Mouse (Mus musculus) lung, embryonic 15.5 days (tissue): ENCODE measurements at regions not wholly inside any gene's neighbourhood (a gene's known extent, or its start where the extent isn't known, plus 50 kb on each side); places are given as distances from the start of the nearest gene placed in this dataset.

Experiments
- ATAC-seq: fragments of 200-750 bp; cut with Nextera tagmentation; 2 replicates; pipeline ENCODE4 v1.8.0; 2017; ENCODE audit warnings: moderate number of reproducible peaks, borderline replicate concordance; ENCODE audit not compliant: low FRiP score, low TSS enrichment; ENCODE audit errors: extremely low read depth
- H3K27ac ChIP-seq: fragments of 300-500 bp; sonication (generic); 2 replicates; pipeline ENCODE4 v1.5.1; 2015; ENCODE audit warnings: moderate library complexity, mild to moderate bottlenecking, inconsistent platforms
- H3K27me3 ChIP-seq: fragments of 300-500 bp; sonication (generic); 2 replicates; pipeline ENCODE4 v1.6.1; 2015; ENCODE audit warnings: inconsistent platforms
- H3K36me3 ChIP-seq: fragments of 300-500 bp; sonication (generic); 2 replicates; pipeline ENCODE4 v1.6.1; 2015; ENCODE audit warnings: inconsistent platforms
- H3K4me1 ChIP-seq: fragments of 300-500 bp; sonication (generic); 2 replicates; pipeline ENCODE4 v1.6.1; 2015; ENCODE audit warnings: inconsistent platforms
- H3K4me2 ChIP-seq: fragments of 300-500 bp; sonication (generic); 2 replicates; pipeline ENCODE4 v1.6.1; 2015; ENCODE audit warnings: inconsistent platforms, mild to moderate bottlenecking, moderate library complexity
- H3K4me3 ChIP-seq: fragments of 300-500 bp; sonication (generic); 2 replicates; pipeline ENCODE4 v1.5.1; 2015; ENCODE audit warnings: mild to moderate bottlenecking, inconsistent platforms
- H3K9ac ChIP-seq: fragments of 300-500 bp; sonication (generic); 2 replicates; pipeline ENCODE4 v1.6.1; 2015; ENCODE audit warnings: inconsistent platforms
- H3K9me3 ChIP-seq: fragments of 300-500 bp; sonication (generic); 2 replicates; pipeline ENCODE4 v1.6.1; 2016; ENCODE audit warnings: inconsistent platforms
- WGBS: fragments of 180-500 bp; shearing (Covaris S2); methylation state at CpG from one replicate; pipeline ENCODE4 v1.1.7; 2015; 5-methylcytosine and 5-hydroxymethylcytosine counted together

GRCm38 (mm10) chr2:116177155-116177554 lies 111.5 kb upstream of the Meis2 start:
- Histone ChIP-seq H3K4me2 (no peak overlapping the region), H3K36me3 (no peaks in the 10 kb centered on the region), H3K9ac (no peak overlapping the region), H3K9me3 (no peaks in the 10 kb centered on the region), H3K4me1 (no peaks in the 10 kb centered on the region), H3K27me3 (no peaks in the 10 kb centered on the region), H3K4me3 (no peak overlapping the region), H3K27ac (no peak overlapping the region)
- 82% methylated on average over 3 of the region's 3 CpGs for WGBS
- ATAC-seq = no peak

- no peak overlapping the region for H3K27ac ChIP-seq
- 81% methylated on average over 16 of the region's 16 CpGs for WGBS
- H3K27me3 ChIP-seq = no peaks in the 10 kb centered on the region
- no peak overlapping the region for H3K9ac ChIP-seq
- H3K9me3 ChIP-seq = no peaks in the 10 kb centered on the region
- H3K4me1 ChIP-seq = no peaks in the 10 kb centered on the region
- no peaks in the 10 kb centered on the region for H3K36me3 ChIP-seq
- no peak overlapping the region for H3K4me3 ChIP-seq
- H3K4me2 ChIP-seq = no peak overlapping the region
- ATAC-seq = 0 out of 2 replicates have a peak, but pooled peaks have one; percentile 3
Observed at GRCm38 (mm10) chr2:116165871-116166770, 100.5 kb upstream of the Meis2 start.
